ENCODE assay signal across 35 mouse cellular contexts in genomic region chr8:79224363-79224762, GRCm38 (mm10). TPM values are rescaled to one million over a fixed set of nuclear protein-coding genes. Genes with fewer than 3 reads are reported as not detected.
DNase-seq lines count a peak whose midpoint lies in the region; ATAC-seq and TF ChIP-seq lines count a peak whose summit lies in the region.
"Had no signal": no experiment of that assay in that cellular context is flagged by ENCODE, and none has a peak within 500 bp of the region (broad histone marks: within the 10 kb centered on the region; RNA-seq: fewer than 3 reads in every experiment).

No protein-coding gene starts in this region.

- H3K36me3 ChIP-seq in forebrain, embryonic 11.5 days (ENCODE audit: control insufficient read depth, insufficient read depth, low read length), result no peaks in the 10 kb centered on the region
- H3K36me3 ChIP-seq in forebrain, postnatal 0 days (ENCODE audit: insufficient read depth), result no peaks in the 10 kb centered on the region
- H3K36me3 ChIP-seq in midbrain, embryonic 11.5 days (ENCODE audit: control insufficient read depth, insufficient read depth, low read length), result no peaks in the 10 kb centered on the region
- no peaks in the 10 kb centered on the region for H3K36me3 ChIP-seq in midbrain, embryonic 16.5 days (ENCODE audit: control insufficient read depth, insufficient read depth, low read length)
- H3K36me3 ChIP-seq in forebrain, embryonic 14.5 days (ENCODE audit: control insufficient read depth, insufficient read depth, low read length), result no peaks in the 10 kb centered on the region
- H3K36me3 ChIP-seq: embryonic facial prominence, embryonic 12.5 days; heart, embryonic 15.5 days; hindbrain, embryonic 15.5 days; liver, embryonic 15.5 days; lung, embryonic 15.5 days; midbrain, embryonic 12.5 days had no signal

- no peak overlapping the region for H3K4me2 ChIP-seq in forebrain, embryonic 11.5 days (ENCODE audit: low read depth, low read length, severe bottlenecking)
- H3K4me2 ChIP-seq in forebrain, postnatal 0 days (ENCODE audit: low read depth), result no peak overlapping the region
- H3K4me2 ChIP-seq in midbrain, embryonic 11.5 days, result no peak overlapping the region
- H3K4me2 ChIP-seq in midbrain, embryonic 16.5 days (ENCODE audit: low read length), result no peak overlapping the region
- H3K4me2 ChIP-seq in forebrain, embryonic 14.5 days (ENCODE audit: low read length), result no peak overlapping the region
- H3K4me2 ChIP-seq: embryonic facial prominence, embryonic 12.5 days; heart, embryonic 15.5 days; hindbrain, embryonic 15.5 days; liver, embryonic 15.5 days; lung, embryonic 15.5 days; midbrain, embryonic 12.5 days had no signal

- H3K27me3 ChIP-seq in forebrain, embryonic 11.5 days (ENCODE audit: control insufficient read depth, insufficient read depth, low read length), result no peaks in the 10 kb centered on the region
- H3K27me3 ChIP-seq in forebrain, postnatal 0 days (ENCODE audit: insufficient read depth, low read length), result no peaks in the 10 kb centered on the region
- H3K27me3 ChIP-seq in midbrain, embryonic 11.5 days (ENCODE audit: control insufficient read depth, insufficient read depth, low read length), result no peaks in the 10 kb centered on the region
- no peaks in the 10 kb centered on the region for H3K27me3 ChIP-seq in midbrain, embryonic 16.5 days (ENCODE audit: control insufficient read depth, insufficient read depth, low read depth, low read length)
- H3K27me3 ChIP-seq in forebrain, embryonic 14.5 days (replicated peaks; ENCODE audit: control insufficient read depth, insufficient read depth, low read length), result no peaks in the 10 kb centered on the region
- H3K27me3 ChIP-seq: embryonic facial prominence, embryonic 12.5 days; heart, embryonic 15.5 days; hindbrain, embryonic 15.5 days; liver, embryonic 15.5 days; lung, embryonic 15.5 days; midbrain, embryonic 12.5 days; Patski had no signal

- TF ChIP-seq CTCF in forebrain, postnatal 0 days (IDR thresholded peaks at IDR 0.05; ENCODE audit: low read depth), result no peak

- H3K9me3 ChIP-seq in forebrain, embryonic 11.5 days (ENCODE audit: control insufficient read depth, low read length), result no peaks in the 10 kb centered on the region; the same call in 1 of the 2 replicates
- H3K9me3 ChIP-seq in forebrain, postnatal 0 days (ENCODE audit: low read length), result 0 out of 2 replicates have a peak, but pooled peaks cover 4% of the 10 kb centered on the region
- no peaks in the 10 kb centered on the region; the same call in 1 of the 2 replicates for H3K9me3 ChIP-seq in midbrain, embryonic 11.5 days (ENCODE audit: control insufficient read depth, low read length)
- no peaks in the 10 kb centered on the region for H3K9me3 ChIP-seq in midbrain, embryonic 16.5 days (replicated peaks; ENCODE audit: control insufficient read depth, low read length, poor library complexity, severe bottlenecking)
- peaks cover 3% of the 10 kb centered on the region; the same call in 1 of the 2 replicates for H3K9me3 ChIP-seq in forebrain, embryonic 14.5 days (replicated peaks; ENCODE audit: control insufficient read depth, low read length)
- H3K9me3 ChIP-seq: embryonic facial prominence, embryonic 12.5 days; heart, embryonic 15.5 days; hindbrain, embryonic 15.5 days; liver, embryonic 15.5 days; lung, embryonic 15.5 days had no signal

- ATAC-seq in forebrain, embryonic 11.5 days (replicated peaks; ENCODE audit: low FRiP score), result 0 out of 2 replicates have a peak, but pooled peaks have one; percentile 39
- no peak for ATAC-seq in forebrain, postnatal 0 days
- ATAC-seq in midbrain, embryonic 11.5 days (ENCODE audit: low FRiP score), result peak; percentile 48; the same call in 1 of the 2 replicates
- ATAC-seq in midbrain, embryonic 16.5 days, result no peak
- ATAC-seq in forebrain, embryonic 14.5 days, result peak; percentile 37; the same call in 1 of the 2 replicates
- ATAC-seq: Patski had no signal

- no peak overlapping the region for H3K27ac ChIP-seq in forebrain, embryonic 11.5 days (ENCODE audit: low read depth, low read length)
- H3K27ac ChIP-seq in forebrain, postnatal 0 days (ENCODE audit: low read depth, low read length), result no peak overlapping the region
- no peak overlapping the region for H3K27ac ChIP-seq in midbrain, embryonic 11.5 days (ENCODE audit: low read depth, low read length)
- no peak overlapping the region for H3K27ac ChIP-seq in midbrain, embryonic 16.5 days (ENCODE audit: low read length)
- no peak overlapping the region for H3K27ac ChIP-seq in forebrain, embryonic 14.5 days (ENCODE audit: low read depth, low read length)
- H3K27ac ChIP-seq: embryonic facial prominence, embryonic 12.5 days; heart, embryonic 15.5 days; hindbrain, embryonic 15.5 days; liver, embryonic 15.5 days; lung, embryonic 15.5 days; midbrain, embryonic 12.5 days had no signal

- DNase-seq in forebrain, embryonic 11.5 days (ENCODE audit: low spot score), result peak; percentile 46
- no peak for DNase-seq in forebrain, postnatal 0 days
- peak; percentile 85 for DNase-seq in midbrain, embryonic 11.5 days (ENCODE audit: low spot score, missing footprints)
- peak; percentile 42 for DNase-seq in forebrain, embryonic 14.5 days (ENCODE audit: low spot score)
- DNase-seq in frontal cortex, postnatal 14 days (ENCODE audit: low spot score in 2 of 2), result no peak
- DNase-seq in adrenal gland, postnatal 25 days, result no peak
- DNase-seq: adrenal gland, adult 2 months; cerebellum, adult 8-10 months; cerebellum, postnatal 25 days; gastrocnemius, postnatal 10 days; kidney, adult 18-20 months; kidney, postnatal 4 days; liver; thymus, adult 2 months; thymus, postnatal 4 days had no signal

- no peak overlapping the region for H3K4me3 ChIP-seq in forebrain, embryonic 11.5 days (ENCODE audit: low read depth, low read length)
- H3K4me3 ChIP-seq in forebrain, postnatal 0 days (ENCODE audit: low read depth, low read length), result no peak overlapping the region
- no peak overlapping the region for H3K4me3 ChIP-seq in midbrain, embryonic 11.5 days (ENCODE audit: low read depth, low read length)
- no peak overlapping the region for H3K4me3 ChIP-seq in midbrain, embryonic 16.5 days (ENCODE audit: low read depth, low read length)
- H3K4me3 ChIP-seq in forebrain, embryonic 14.5 days (ENCODE audit: low read depth, low read length), result no peak overlapping the region
- H3K4me3 ChIP-seq: embryonic facial prominence, embryonic 12.5 days; heart, embryonic 15.5 days; hindbrain, embryonic 15.5 days; liver, embryonic 15.5 days; lung, embryonic 15.5 days; midbrain, embryonic 12.5 days had no signal

- 0 out of 2 replicates have a peak, but pooled peaks cover 2% of the 10 kb centered on the region for H3K4me1 ChIP-seq in forebrain, embryonic 11.5 days (replicated peaks; ENCODE audit: control insufficient read depth, insufficient read depth, low read length)
- no peaks in the 10 kb centered on the region for H3K4me1 ChIP-seq in forebrain, postnatal 0 days (ENCODE audit: insufficient read depth)
- no peaks in the 10 kb centered on the region for H3K4me1 ChIP-seq in midbrain, embryonic 11.5 days (ENCODE audit: control insufficient read depth, insufficient read depth, low read length)
- H3K4me1 ChIP-seq in midbrain, embryonic 16.5 days (ENCODE audit: control insufficient read depth, insufficient read depth, low read length), result no peaks in the 10 kb centered on the region
- H3K4me1 ChIP-seq in forebrain, embryonic 14.5 days (ENCODE audit: control insufficient read depth, insufficient read depth, low read length), result no peaks in the 10 kb centered on the region
- H3K4me1 ChIP-seq: liver, embryonic 15.5 days; midbrain, embryonic 12.5 days had no signal

- WGBS in forebrain, embryonic 11.5 days, result 37% methylated on average over 9 of the region's 9 CpGs
- 18% methylated on average over 9 of the region's 9 CpGs for WGBS in forebrain, postnatal 0 days
- WGBS in midbrain, embryonic 11.5 days, result 32% methylated on average over 9 of the region's 9 CpGs
- 21% methylated on average over 9 of the region's 9 CpGs for WGBS in midbrain, embryonic 16.5 days
- 14% methylated on average over 9 of the region's 9 CpGs for WGBS in forebrain, embryonic 14.5 days

- H3K9ac ChIP-seq in forebrain, embryonic 11.5 days (ENCODE audit: low read length), result no peak overlapping the region
- no peak overlapping the region for H3K9ac ChIP-seq in forebrain, postnatal 0 days
- no peak overlapping the region for H3K9ac ChIP-seq in midbrain, embryonic 11.5 days (ENCODE audit: low read length)
- H3K9ac ChIP-seq in midbrain, embryonic 16.5 days (ENCODE audit: low read depth, low read length), result no peak overlapping the region
- H3K9ac ChIP-seq in forebrain, embryonic 14.5 days (ENCODE audit: low read length), result no peak overlapping the region
- H3K9ac ChIP-seq: embryonic facial prominence, embryonic 12.5 days; heart, embryonic 15.5 days; hindbrain, embryonic 15.5 days; liver, embryonic 15.5 days; lung, embryonic 15.5 days; midbrain, embryonic 12.5 days had no signal

RNA-seq across cellular contexts. Expression of gene 1700011L22Rik, which starts 24.0 kb away (rescaled TPM):
- polyA plus RNA-seq in forebrain, embryonic 11.5 days (2014; fragmentation: Nextera tagmentation; extraction: Ambion mirVana), result not detected in 2 replicates
- not detected in 2 replicates for total RNA-seq in forebrain, postnatal 0 days (2014; rRNA removed)
- polyA plus RNA-seq in forebrain, postnatal 0 days (2015; fragmentation: Nextera tagmentation; extraction: Ambion mirVana), result not detected in 2 replicates
- not detected in 2 replicates for polyA plus RNA-seq in midbrain, embryonic 11.5 days (2014; fragmentation: Nextera tagmentation; extraction: Ambion mirVana)
- polyA plus RNA-seq in midbrain, embryonic 16.5 days (2015; fragmentation: Nextera tagmentation; extraction: Ambion mirVana), result not detected in 2 replicates
- polyA plus RNA-seq in forebrain, embryonic 14.5 days (2014; fragmentation: Nextera tagmentation; extraction: Ambion mirVana), result not detected in 2 replicates
- not detected in 2 replicates for total RNA-seq in adrenal gland, postnatal 25 days (2021)
- total RNA-seq: adrenal gland, adult 2 months; adrenal gland, postnatal 4 days; gastrocnemius, postnatal 10 days; hematopoietic stem cell, adult 5-6 weeks; layer of hippocampus, adult 8-10 months; layer of hippocampus, postnatal 25 days; left cerebral cortex, adult 8-10 months; left cerebral cortex, postnatal 36 days; megakaryocyte progenitor cell, adult 5-6 weeks; MEL; monocyte, adult 5-6 weeks had no signal
- polyA plus RNA-seq: adrenal gland, adult 2 months; embryonic facial prominence, embryonic 12.5 days; heart, embryonic 15.5 days; hindbrain, embryonic 15.5 days; intestine, embryonic 14.5 days; kidney, embryonic 16.5 days; liver, embryonic 15.5 days; lung, embryonic 15.5 days; midbrain, embryonic 12.5 days; neural tube, embryonic 14.5 days; thymus, adult 2 months had no signal

Comparison
In these comparisons a context has a peak if more than half of its experiments do, and no peak if none do; other contexts are left out.
1. ATAC-seq: peak in forebrain, embryonic 11.5 days (single experiment), midbrain, embryonic 11.5 days (single experiment) and forebrain, embryonic 14.5 days (single experiment); none in forebrain, postnatal 0 days (single experiment) and midbrain, embryonic 16.5 days (single experiment).
2. DNase-seq: peak in forebrain, embryonic 11.5 days (single experiment), midbrain, embryonic 11.5 days (single experiment) and forebrain, embryonic 14.5 days (single experiment); none in forebrain, postnatal 0 days (single experiment), frontal cortex, postnatal 14 days (0 of 2) and adrenal gland, postnatal 25 days (single experiment).